In genomic region chr8:110646064-110646463, GRCm38 (mm10) we compare ENCODE assay signal across 8 mouse cellular contexts. TPM values are rescaled to one million over a fixed set of nuclear protein-coding genes. Genes with fewer than 3 reads are reported as not detected.
DNase-seq lines count a peak whose midpoint lies in the region; ATAC-seq and TF ChIP-seq lines count a peak whose summit lies in the region.

No protein-coding gene starts in this region.

- H3K36me3 ChIP-seq in embryonic facial prominence, embryonic 14.5 days (ENCODE audit: control insufficient read depth, insufficient read depth, low read length): peaks cover 24% of the 10 kb centered on the region; the same call in 1 of the 2 replicates
- peaks cover 19% of the 10 kb centered on the region; the same call in 1 of the 2 replicates for H3K36me3 ChIP-seq in kidney, embryonic 14.5 days (ENCODE audit: control insufficient read depth, insufficient read depth, low read length)
- peaks cover 56% of the 10 kb centered on the region for H3K36me3 ChIP-seq in liver, embryonic 13.5 days

- no peaks in the 10 kb centered on the region for H3K9me3 ChIP-seq in embryonic facial prominence, embryonic 14.5 days (ENCODE audit: control insufficient read depth, low read length)
- H3K9me3 ChIP-seq in kidney, embryonic 14.5 days (ENCODE audit: control insufficient read depth, low read length): no peaks in the 10 kb centered on the region
- H3K9me3 ChIP-seq in liver, embryonic 13.5 days (replicated peaks): no peaks in the 10 kb centered on the region

- peak; percentile 86 for ATAC-seq in embryonic facial prominence, embryonic 14.5 days (ENCODE audit: low read depth)
- ATAC-seq in kidney, embryonic 14.5 days (ENCODE audit: low FRiP score, low TSS enrichment): peak; percentile 76
- ATAC-seq in liver, embryonic 13.5 days (ENCODE audit: low read depth): 0 out of 2 replicates have a peak, but pooled peaks have one; percentile 43

- 43% methylated on average over 6 of the region's 6 CpGs for WGBS in bone marrow, adult 2 months
- 32% methylated on average over 6 of the region's 6 CpGs for WGBS in embryonic facial prominence, embryonic 14.5 days
- WGBS in kidney, embryonic 14.5 days: 41% methylated on average over 6 of the region's 6 CpGs
- 41% methylated on average over 6 of the region's 6 CpGs for WGBS in liver, embryonic 13.5 days (ENCODE audit: insufficient replicate concordance)

- no peaks in the 10 kb centered on the region for H3K27me3 ChIP-seq in embryonic facial prominence, embryonic 14.5 days (replicated peaks; ENCODE audit: control insufficient read depth, insufficient read depth, low read length)
- H3K27me3 ChIP-seq in kidney, embryonic 14.5 days (ENCODE audit: control insufficient read depth, insufficient read depth, low read length): no peaks in the 10 kb centered on the region
- no peaks in the 10 kb centered on the region for H3K27me3 ChIP-seq in liver, embryonic 13.5 days

- peak; percentile 70 for TF ChIP-seq CTCF in bone marrow, adult 2 months (IDR thresholded peaks at IDR 0.05; ENCODE audit: control insufficient read depth, insufficient read depth, low read length)

- DNase-seq in ES-CJ7 (ENCODE audit: low read depth, low spot score): peak; percentile 38
- peak; percentile 72 for DNase-seq in embryonic facial prominence, embryonic 14.5 days (ENCODE audit: low spot score)
- DNase-seq in heart, adult 9 months (ENCODE audit: low spot score in 2 of 2): peak; percentile 53 to 62
- DNase-seq in liver, embryonic 13.5 days: peak; percentile 4
- peak; percentile 69 for DNase-seq in retina, postnatal 1 day
- peak; percentile 64 for DNase-seq in urinary bladder, postnatal 25 days (ENCODE audit: low spot score)

- H3K4me2 ChIP-seq in embryonic facial prominence, embryonic 14.5 days (ENCODE audit: low read depth, low read length): no peak overlapping the region
- H3K4me2 ChIP-seq in kidney, embryonic 14.5 days (replicated peaks; ENCODE audit: low read depth, low read length): no peak overlapping the region
- no peak overlapping the region for H3K4me2 ChIP-seq in liver, embryonic 13.5 days

- no peak overlapping the region for H3K9ac ChIP-seq in embryonic facial prominence, embryonic 14.5 days (ENCODE audit: low read depth, low read length)
- H3K9ac ChIP-seq in kidney, embryonic 14.5 days (ENCODE audit: low read depth, low read length): no peak overlapping the region
- H3K9ac ChIP-seq in liver, embryonic 13.5 days: no peak overlapping the region

- no peak for TF ChIP-seq POLR2A in bone marrow, adult 2 months (IDR thresholded peaks at IDR 0.05; ENCODE audit: borderline replicate concordance, control insufficient read depth, low read depth, low read length)

- no peaks in the 10 kb centered on the region for H3K4me1 ChIP-seq in bone marrow, adult 2 months (ENCODE audit: control insufficient read depth, insufficient read depth, low read length)
- H3K4me1 ChIP-seq in embryonic facial prominence, embryonic 14.5 days (ENCODE audit: control insufficient read depth, insufficient read depth, low read length): no peaks in the 10 kb centered on the region
- H3K4me1 ChIP-seq in kidney, embryonic 14.5 days (ENCODE audit: control insufficient read depth, insufficient read depth, low read length): no peaks in the 10 kb centered on the region
- H3K4me1 ChIP-seq in liver, embryonic 13.5 days (replicated peaks): no peaks in the 10 kb centered on the region

- no peak overlapping the region for H3K4me3 ChIP-seq in bone marrow, adult 2 months (replicated peaks; ENCODE audit: control insufficient read depth, low read depth, low read length)
- no peak overlapping the region for H3K4me3 ChIP-seq in embryonic facial prominence, embryonic 14.5 days (ENCODE audit: low read depth, low read length)
- H3K4me3 ChIP-seq in kidney, embryonic 14.5 days (ENCODE audit: low read length): no peak overlapping the region
- H3K4me3 ChIP-seq in liver, embryonic 13.5 days (replicated peaks): no peak overlapping the region

- no peak overlapping the region for H3K27ac ChIP-seq in bone marrow, adult 2 months (ENCODE audit: control insufficient read depth, insufficient read depth, low read depth, low read length, poor library complexity)
- H3K27ac ChIP-seq in embryonic facial prominence, embryonic 14.5 days (replicated peaks; ENCODE audit: low read depth, low read length): no peak overlapping the region
- no peak overlapping the region for H3K27ac ChIP-seq in kidney, embryonic 14.5 days (ENCODE audit: low read depth, low read length)
- H3K27ac ChIP-seq in liver, embryonic 13.5 days: no peak overlapping the region

RNA-seq across cellular contexts. Expression of gene Vac14, which starts 27.7 kb away (rescaled TPM):
- 10.1 and 19.2 TPM in 2 replicates for polyA plus RNA-seq in bone marrow, adult 2 months (2011; ENCODE audit: insufficient read depth, insufficient read length, low replicate concordance, missing spikeins)
- 17.7 and 21.1 TPM in 2 replicates for polyA plus RNA-seq in embryonic facial prominence, embryonic 14.5 days (2014; fragmentation: Nextera tagmentation; extraction: Ambion mirVana)
- 21.7 and 32.2 TPM in 2 replicates for polyA plus RNA-seq in kidney, embryonic 14.5 days (2014; fragmentation: Nextera tagmentation; extraction: Ambion mirVana)
- polyA plus RNA-seq in liver, embryonic 13.5 days (2015; fragmentation: Nextera tagmentation; extraction: Ambion mirVana): 14.6 and 17.2 TPM in 2 replicates

Comparison
In these comparisons a context has a peak if more than half of its experiments do, and no peak if none do; other contexts are left out.
1. DNase-seq: peak in every context shown above with its lines; median percentile 72 in embryonic facial prominence, embryonic 14.5 days; 69 in retina, postnatal 1 day; 64 in urinary bladder, postnatal 25 days; 58 in heart, adult 9 months; 38 in ES-CJ7; 4 in liver, embryonic 13.5 days.